Mouse (Mus musculus): ENCODE results near the gene Zeb2. TPM values are rescaled to one million over a fixed set of nuclear protein-coding genes. Genes with fewer than 3 reads are reported as not detected.

Gene Zeb2
- polyA plus RNA-seq (2012; rRNA removed; ENCODE audit: low replicate concordance), result 2.0 and 2.4 TPM in 2 replicates

DNA sequence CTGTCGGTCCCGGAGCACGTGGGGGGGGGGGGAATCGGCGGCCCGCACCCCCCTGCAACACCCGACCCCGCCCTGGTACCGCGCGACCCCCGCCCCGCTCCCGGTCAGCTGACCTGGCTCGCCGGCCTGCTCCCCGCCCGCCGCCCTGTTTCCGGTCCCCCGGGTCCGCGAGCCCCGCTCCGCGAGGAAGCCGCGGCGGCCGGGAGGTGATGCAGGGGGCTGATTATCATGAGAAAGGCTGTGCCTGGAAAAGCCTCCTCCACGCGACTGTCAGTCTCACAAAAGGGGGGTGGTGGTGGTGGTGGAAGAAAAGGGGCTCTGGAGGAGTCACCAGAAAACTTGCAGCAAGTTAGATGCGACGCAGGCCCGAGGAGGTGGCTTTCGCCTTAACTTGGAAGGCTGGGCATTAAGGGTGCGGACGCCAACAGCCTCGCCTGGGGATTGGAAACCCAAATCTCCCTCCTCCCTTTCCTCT is at the start of gene Zeb2:
Zeb2 (minus strand) TSS at position 309 of the 475 bp plus-strand sequence.

Other genes starting within 250 kb of the Zeb2 start
- 0.97 and 1.4 TPM in 2 replicates for gene Gtdc1, start 189.7 kb downstream of the Zeb2 start, polyA plus RNA-seq (2012; rRNA removed; ENCODE audit: low replicate concordance)

Measured in duodenum, adult 2 months (tissue).